Mouse (Mus musculus) thymus, adult 2 months (tissue): Measurements from ENCODE around the gene Sass6.

Source experiments
- CTCF ChIP-seq: fragments of 200-500 bp; IDR thresholded peaks from 2 replicates; pipeline ENCODE4 v1.5.1; 2012; ENCODE audit warnings: mild to moderate bottlenecking, control low read depth, low read length, moderate library complexity, borderline replicate concordance; ENCODE audit not compliant: control insufficient read depth, poor library complexity, insufficient read depth; ENCODE audit errors: extremely low read depth
- POLR2A ChIP-seq: fragments of 200-500 bp; IDR thresholded peaks from 2 replicates; pipeline ENCODE4 v1.6.1; 2012; ENCODE audit warnings: mild to moderate bottlenecking, low read length, control low read depth, moderate library complexity; ENCODE audit not compliant: control insufficient read depth, poor library complexity, insufficient read depth; ENCODE audit errors: extremely low read depth

DNA sequence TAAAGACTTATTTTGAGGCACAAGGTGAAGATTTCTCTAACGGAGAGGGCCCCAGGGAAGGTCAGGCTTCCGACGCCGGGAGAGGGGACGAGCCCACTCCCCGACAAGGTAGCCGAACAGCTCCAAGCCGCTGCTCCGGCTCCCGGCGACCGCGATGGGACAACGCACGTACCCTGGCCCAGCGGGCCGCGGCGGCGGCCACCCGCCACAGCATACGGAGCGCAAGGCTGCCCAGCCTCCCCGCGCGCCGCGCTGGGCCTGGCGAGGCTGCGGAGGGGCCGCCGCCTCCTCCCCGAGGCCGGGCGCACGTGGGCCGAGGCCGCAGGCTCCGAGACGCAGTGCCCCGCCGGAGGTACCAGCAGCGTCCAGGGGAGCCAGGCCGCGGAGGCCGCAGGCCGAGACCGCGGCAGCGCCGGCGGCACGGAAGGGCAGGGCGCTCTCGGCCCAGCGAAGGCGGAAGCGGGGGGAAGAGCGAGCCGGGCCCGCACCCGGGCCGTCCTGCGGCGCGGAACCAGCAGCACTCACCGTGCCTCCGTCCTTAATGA is 67.2 kb downstream of the Sass6 start:
- TF ChIP-seq CTCF = no peak
- TF ChIP-seq POLR2A = no peak
